Mouse (Mus musculus): ENCODE data around the gene Pds5a.
"Not testable (repeated sequence)": the region's sequence is repeated elsewhere in the genome, so short reads cannot be mapped to it uniquely, and the experiment has no call there.

The Pds5a gene

DNA sequence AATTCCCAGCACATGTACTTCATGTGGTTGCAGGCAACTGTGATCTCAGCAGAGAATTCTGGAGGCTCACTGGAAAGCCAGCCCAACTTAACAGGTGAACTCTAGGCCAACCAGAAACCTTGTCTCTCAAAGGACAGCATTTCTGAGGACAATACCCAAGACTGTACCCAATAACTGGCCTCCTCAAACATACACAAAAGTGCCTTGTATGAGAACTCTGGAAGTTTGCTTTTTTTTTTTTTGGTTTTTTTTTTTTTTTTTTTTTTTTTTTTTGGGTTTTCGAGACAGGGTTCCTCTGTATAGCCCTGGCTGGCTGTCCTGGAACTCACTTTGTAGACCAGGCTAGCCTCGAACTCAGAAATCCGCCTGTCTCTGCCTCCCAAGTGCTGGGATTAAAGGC is 4.0 kb downstream of the Pds5a start:
- DNase-seq: not testable (repeated sequence)

- DNase-seq: no peak
Observed at GRCm38 (mm10) chr5:65693018-65693417, 5.1 kb downstream of the Pds5a start.

DNA sequence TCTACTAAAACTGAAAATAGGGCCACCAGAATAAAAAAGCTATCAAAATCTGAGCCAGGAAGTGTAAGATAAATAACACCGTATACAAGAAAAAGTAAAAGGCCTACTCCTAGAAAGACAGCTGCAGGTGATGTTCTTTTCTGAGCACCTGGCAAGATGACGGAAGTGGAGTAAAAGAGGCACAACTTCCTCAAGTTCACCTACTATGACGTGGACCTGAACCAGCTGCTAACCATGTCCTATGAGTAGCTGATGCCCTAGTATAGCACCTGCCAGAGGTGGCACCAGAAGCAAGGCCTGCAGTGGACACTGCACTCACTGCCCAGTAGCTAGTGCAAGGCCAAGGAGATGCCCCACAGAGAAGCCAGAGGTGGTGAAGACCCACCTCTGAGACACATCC is 9.3 kb downstream of the Pds5a start:
- DNase-seq: no peak

- no peak for DNase-seq
Observed at GRCm38 (mm10) chr5:65686806-65687205, 11.3 kb downstream of the Pds5a start.

DNA sequence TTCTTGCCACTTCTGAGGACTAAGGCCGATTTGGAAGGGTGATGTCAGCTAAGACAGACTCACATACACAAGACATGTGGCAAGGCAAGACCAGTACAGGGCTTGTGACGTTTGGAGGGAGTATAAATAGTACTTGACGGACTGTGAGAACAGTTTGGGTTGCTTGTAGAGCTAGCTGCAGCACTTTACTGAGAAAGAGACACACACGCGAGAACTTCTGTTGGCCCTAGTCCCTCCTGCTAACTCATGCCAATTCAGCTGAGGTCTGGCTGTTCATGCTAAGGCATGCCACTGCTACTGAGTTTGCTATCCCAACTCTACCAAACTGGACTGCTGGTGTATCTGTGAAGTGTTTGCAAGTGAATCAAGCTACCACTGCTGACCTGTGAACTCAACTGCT is 19.2 kb downstream of the Pds5a start:
- no peak for DNase-seq

DNA sequence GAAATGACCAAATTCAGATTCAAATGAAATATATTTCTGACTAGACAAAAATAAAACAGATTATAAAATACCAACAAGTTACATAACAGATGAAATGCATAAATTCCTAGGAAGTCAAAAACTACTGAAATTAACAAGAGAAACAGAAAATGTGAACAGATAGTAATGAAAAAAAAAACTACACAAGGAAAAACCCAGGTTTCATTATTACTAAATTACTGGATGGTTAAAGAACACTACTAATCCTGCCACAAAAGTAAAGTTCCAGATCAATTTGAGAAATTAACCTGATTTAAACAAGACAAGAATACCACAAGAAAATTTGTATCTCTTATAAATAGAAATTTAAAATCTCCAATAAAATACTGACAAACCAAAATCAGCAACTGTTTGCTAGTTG is 25.9 kb downstream of the Pds5a start:
- no peak for DNase-seq

DNA sequence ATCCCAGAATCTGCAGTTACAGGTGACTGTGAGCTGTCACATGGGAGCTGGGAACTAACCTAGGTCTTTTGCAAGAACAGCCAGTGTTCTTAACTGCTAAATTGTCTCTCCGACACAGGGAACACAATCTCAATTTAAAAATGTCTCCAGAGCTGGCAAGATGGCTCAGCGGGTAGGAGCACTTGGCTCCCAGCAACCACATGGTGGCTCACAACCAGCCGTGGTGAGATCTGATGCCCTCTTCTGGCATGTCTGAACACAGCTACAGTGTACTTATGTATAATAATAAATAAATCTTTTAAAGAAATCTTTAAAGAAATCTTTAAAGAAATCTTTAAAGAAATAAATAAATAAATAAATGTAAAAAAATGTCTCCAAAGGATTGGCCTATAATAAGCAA is 30.4 kb downstream of the Pds5a start:
- no peak for DNase-seq

DNA sequence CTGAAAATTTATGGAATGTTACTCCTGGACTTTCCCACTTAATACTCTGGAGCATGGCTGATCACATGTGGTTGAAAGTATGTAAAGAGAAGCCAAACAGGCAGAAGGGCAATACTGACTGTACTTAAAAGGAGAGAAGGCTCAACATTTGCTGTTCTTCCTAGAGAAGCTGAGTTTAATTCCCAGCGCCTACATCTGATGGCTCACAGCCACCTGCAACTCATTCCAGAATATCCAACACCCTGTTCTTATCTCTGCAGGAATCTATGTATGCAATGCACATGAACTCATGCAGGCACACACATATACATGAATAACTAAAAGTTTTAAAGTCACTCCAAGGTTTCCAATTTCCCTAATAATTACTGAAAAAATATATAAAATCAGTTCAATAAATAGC is 32.7 kb downstream of the Pds5a start:
- no peak for DNase-seq

GRCm38 (mm10) chr5:65661958-65662357 is 36.1 kb downstream of the Pds5a start:
- no peak for DNase-seq

DNA sequence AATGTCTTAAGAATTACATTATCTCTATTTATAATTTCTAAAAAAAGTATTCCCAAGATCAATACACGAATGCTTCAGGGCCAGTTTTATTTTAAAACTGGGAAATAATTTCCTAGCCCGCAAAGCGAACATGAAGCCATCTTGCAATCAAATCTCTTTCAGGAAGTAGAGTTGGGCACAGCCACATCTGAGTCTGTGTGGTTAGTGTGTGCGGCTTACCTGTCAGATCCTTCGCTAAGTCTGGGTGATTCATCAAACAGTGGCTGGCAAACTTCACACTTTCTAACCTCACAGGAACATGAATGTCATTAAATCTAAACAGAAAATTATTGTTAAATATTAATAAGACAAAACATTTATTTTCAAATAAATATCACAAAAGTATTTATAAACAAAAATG is 44.3 kb downstream of the Pds5a start:
- DNase-seq: no peak

DNA sequence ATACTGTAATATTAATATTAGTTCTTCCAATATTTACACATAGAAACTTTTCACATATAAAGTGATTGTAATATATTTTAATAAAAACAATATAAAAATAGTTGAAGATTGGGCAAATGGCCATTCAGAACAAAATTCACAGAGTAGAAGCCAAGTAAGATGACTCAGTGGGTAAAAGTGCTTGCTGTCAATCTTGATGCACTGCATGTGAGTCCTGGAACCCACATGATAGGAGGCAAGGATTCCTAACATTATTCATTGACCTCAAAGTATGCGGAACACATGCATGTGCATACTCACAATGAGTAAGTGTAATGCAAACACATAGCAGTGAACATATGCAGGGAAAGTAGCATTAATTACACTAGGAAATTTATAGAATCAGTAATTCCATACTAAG is 59.2 kb downstream of the Pds5a start:
- no peak for DNase-seq

GRCm38 (mm10) chr5:65624340-65624739 is 73.7 kb downstream of the Pds5a start:
- no peak for DNase-seq

- no peak for DNase-seq
Observed at GRCm38 (mm10) chr5:65613152-65613924, 84.7 kb downstream of the Pds5a start.

DNA sequence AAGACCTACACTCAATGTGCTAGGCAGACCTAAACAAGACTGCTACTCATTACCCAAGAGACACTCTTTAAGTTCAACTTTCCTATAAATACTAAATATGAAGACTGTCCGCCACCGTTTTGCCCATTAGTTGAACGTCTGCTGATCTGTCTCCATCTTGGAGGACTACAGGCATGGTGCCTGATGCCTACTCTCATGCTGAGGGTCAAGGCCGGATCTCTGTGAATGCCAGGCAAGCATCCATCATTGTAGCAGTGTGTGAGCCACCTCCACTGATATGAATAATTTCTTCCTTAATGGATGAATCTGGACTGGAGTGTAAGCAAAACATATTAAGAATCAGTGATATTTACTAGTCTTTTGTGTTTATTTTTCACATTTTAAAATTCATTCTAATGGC is 87.5 kb downstream of the Pds5a start:
- DNase-seq: no peak

DNA sequence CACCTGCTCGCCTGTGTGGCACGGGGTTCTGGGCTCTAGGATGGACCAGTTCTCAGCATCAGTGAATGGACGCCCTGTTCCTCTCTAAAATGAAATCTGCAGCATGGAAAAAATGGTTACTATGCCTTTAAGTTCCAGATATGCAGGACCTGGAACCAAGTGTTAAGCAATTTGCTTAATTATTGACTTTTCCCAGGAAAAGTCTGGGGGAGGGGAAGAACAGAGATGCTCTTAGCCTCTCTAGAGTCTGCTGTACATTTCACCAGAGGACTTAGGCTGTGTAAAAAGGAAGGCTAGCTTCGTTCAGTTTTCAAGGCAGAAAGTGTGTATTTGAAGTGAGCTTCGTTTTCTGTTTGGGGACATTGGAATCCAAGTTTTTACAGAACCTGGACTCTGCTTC is 88.3 kb downstream of the Pds5a start:
- no peak for DNase-seq

GRCm38 (mm10) chr5:65606820-65607219 is 91.3 kb downstream of the Pds5a start:
- no peak for DNase-seq

DNA sequence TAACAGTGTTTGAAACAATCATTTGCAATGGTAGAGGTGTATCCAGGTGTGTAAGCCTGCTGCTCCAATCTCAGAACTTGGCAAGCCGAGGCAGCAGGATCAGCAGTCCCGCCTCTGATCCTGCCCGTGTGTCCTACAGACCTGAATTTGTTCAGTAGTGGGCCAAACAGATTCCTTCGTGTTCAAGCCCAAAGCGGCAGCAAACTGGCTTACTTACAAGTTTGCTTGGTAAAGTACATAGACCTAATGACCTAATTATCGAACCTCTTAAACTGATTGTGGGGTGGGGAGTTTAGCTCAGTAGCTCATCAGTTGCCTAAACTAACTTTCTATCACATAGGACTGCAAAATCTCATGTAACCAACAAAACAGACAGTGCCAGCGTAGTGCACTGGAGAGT is 98.4 kb downstream of the Pds5a start:
- no peak for DNase-seq

DNA sequence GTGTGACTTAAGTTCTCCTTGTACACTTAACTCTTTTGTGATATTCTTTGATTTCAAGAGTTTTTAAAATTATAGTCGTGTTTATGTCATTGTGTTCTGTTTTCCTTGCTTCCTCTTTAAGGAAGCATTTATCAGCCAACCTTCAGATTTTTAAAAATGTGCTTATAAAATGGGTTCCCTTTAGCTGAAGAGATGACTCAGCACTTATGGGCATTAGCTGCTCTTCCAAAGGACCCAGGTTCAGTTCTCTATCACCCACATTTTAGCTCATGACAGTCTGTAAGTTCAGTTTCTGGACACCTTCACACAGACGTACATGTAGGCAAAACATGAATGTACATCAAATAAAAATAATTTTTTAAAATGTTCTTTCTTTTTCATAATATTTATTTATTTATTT is 105.7 kb downstream of the Pds5a start:
- DNase-seq: no peak

DNA sequence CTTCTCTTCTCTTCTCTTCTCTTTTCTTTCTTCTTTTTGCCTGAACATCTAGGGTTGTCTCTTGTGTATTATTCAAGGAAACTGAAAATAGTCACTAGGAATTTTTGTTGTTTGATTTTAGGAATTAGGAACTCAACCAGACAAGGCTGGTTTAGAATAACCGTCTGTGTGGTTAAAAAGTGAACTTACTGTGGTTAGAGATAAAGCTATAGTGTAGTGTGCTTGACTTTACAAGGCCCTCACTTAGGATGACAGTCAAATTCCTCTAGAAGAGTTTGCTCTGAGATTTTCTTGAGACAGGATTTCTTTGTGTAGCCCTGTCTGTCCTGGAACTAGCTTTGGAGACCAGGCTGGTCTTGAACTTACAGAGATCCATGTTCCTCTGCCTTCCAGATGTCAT is 107.9 kb downstream of the Pds5a start:
- DNase-seq: no peak

DNA sequence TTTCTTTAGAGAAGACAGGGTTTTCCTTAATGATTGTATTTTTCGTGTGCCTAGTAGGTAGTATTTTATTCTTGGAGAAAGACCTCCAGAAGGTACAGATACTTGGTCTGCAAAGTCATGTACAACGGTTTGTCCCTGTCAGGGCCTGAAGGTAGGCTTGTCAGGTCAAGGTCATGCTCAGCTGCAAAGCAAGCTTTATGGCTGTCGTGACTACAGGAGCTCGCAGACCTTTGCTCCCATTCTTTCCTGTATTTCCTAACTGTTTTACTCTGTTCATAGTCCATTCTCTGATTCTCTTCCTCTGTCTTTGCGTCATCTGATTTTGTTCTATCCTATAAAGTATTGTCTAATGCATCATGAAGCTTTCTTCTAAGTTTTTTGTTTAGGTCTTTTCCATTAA is 111.8 kb downstream of the Pds5a start:
- no peak for DNase-seq

DNA sequence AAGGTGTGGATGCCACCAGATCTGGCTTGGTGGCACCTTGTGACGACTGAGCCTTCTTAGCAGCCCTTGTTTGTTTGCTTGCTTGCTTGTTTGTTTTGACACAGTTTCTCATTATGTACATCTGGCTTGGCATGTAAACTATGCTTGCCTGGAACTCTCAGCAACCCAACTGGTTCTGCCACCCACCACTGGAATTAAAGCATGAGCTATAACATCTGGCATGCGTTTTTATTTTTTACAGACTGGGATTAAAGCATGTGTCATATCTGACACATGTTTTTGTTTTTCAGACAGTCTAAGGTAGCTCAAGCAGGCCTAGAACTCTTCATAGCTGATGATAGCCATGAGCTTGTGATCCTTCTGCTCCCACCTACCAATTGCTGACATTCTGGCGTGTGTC is 119.5 kb downstream of the Pds5a start:
- no peak for DNase-seq

GRCm38 (mm10) chr5:65575896-65576295 is 122.2 kb downstream of the Pds5a start:
- DNase-seq: no peak

DNA sequence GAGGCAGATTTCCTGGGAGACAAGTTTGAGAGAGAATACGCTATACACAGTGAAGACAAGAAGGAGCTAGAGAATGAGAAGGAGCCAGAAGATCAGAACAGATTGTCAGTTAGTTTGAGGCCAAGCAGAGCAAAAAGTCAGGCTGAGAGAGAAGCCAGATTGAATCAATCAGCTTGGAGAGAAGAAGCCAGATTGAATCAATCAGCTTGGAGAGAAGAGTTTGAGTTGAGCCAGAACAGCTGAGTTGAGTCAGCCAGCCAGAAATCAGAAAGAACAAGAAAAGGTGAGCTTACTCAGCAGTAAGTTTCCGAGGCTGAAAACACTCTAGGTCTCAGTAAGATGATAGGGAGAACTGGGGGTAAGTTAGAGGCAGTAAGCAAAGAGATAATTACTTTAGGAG is 123.2 kb downstream of the Pds5a start:
- DNase-seq: no peak

DNA sequence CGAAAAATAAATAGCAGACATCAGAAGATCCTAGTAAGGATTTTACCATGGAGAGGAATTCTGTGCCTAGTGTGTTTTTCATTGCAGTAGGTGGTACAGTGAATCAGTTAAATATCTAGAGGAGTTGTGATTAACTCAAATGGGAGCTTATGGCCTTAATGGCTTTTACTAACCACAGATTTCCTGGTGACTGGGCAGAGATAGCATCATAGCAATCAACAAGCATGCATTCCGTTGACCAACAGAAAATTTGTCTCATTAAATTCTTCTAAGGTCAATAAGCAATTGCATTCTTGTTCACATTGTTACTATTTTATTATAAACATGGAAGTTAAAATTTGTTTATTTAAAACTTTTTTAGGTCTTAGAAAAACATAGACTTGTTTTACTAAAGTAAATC is 132.6 kb downstream of the Pds5a start:
- no peak for DNase-seq

DNA sequence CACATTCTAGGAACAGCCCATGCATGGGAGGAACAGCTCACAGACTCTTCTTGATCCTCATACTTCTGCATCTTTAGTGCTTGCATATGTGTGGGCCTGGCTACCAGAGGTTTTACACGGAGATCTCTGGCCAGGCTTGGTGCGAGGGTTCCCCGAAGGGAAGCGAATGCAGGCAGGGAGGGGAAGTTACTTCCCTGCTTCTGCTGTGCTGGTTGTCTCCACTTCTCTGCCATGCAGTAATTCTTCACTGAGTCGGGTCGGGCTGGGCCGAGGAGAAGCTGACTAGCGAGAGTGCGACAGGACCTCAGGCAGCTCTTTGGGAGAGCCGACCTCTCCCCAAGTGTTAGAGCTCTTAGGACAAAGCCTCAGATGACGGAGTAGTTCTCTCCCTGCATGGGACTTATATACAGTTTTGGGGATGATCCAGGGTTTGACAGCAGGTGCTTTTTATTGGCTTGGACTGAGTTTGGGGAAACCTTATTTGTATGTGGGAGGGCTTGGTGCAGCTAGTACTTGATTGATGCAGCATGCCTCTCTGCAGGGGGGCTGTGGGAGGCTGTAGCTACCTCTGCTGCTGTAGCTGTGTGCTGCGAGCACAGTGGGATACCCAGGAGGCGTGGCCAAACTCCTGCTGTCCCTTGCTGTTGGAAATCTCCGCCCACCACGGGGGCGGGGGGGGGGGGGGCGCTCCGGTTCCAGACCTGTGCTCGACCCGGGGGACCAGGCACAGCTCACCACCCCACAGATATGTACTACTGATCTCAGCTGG is 136.8 kb downstream of the Pds5a start:
- DNase-seq: peak; percentile 24

Data from embryo, embryonic 11 days (tissue).